Mouse (Mus musculus): ENCODE data around the gene Taar1. TPM values are rescaled to one million over a fixed set of nuclear protein-coding genes. Genes with fewer than 3 reads are reported as not detected.
A peak's percentile ranks its signal among the peaks of the same experiment; 100 is the strongest.

The Taar1 gene
- not detected in 2 replicates for polyA plus RNA-seq (2016; fragmentation: Nextera tagmentation; extraction: Ambion mirVana)

GRCm38 (mm10) chr10:23920056-23920455 is at the start of gene Taar1:
Taar1 (plus strand) TSS chr10:23920356.
- Histone ChIP-seq H3K9me3 (replicated peaks) (no peaks in the 10 kb centered on the region), H3K4me2 (no peak within 1 kb of the TSS), H3K27me3 (replicated peaks) (no peaks in the 10 kb centered on the region), H3K27ac (no peak within 1 kb of the TSS), H3K4me3 (no peak within 1 kb of the TSS), H3K36me3 (no peaks in the 10 kb centered on the region), H3K4me1 (no peaks in the 10 kb centered on the region), H3K9ac (no peak within 1 kb of the TSS)
- no peak for ATAC-seq
- WGBS (ENCODE audit: insufficient replicate concordance) = 66% methylated on average over 4 of the region's 4 CpGs

- 66% methylated on average over 6 of the region's 6 CpGs for WGBS (ENCODE audit: insufficient replicate concordance)
Measured at GRCm38 (mm10) chr10:23880695-23881094, 39.5 kb upstream of the Taar1 start.

GRCm38 (mm10) chr10:23884910-23885309 is 35.2 kb upstream of the Taar1 start:
- H3K27me3 ChIP-seq (replicated peaks) = no peaks in the 10 kb centered on the region
- H3K9me3 ChIP-seq (replicated peaks) = no peaks in the 10 kb centered on the region
- WGBS (ENCODE audit: insufficient replicate concordance) = 65% methylated on average over 1 of the region's 1 CpGs
- H3K4me1 ChIP-seq = no peaks in the 10 kb centered on the region
- no peak overlapping the region for H3K4me2 ChIP-seq
- H3K9ac ChIP-seq = no peak overlapping the region
- H3K27ac ChIP-seq = no peak overlapping the region
- no peak overlapping the region for H3K4me3 ChIP-seq
- ATAC-seq = no peak
- H3K36me3 ChIP-seq = no peaks in the 10 kb centered on the region

More at GRCm38 (mm10) chr10:23880695-23881094, 39.5 kb upstream of the Taar1 start:
- H3K4me1 ChIP-seq = no peaks in the 10 kb centered on the region
- H3K36me3 ChIP-seq = no peaks in the 10 kb centered on the region
- H3K9me3 ChIP-seq (replicated peaks) = peaks cover 6% of the 10 kb centered on the region; the same call in 1 of the 2 replicates
- no peaks in the 10 kb centered on the region for H3K27me3 ChIP-seq (replicated peaks)
- no peak overlapping the region for H3K4me3 ChIP-seq
- no peak overlapping the region for H3K9ac ChIP-seq
- no peak overlapping the region for H3K27ac ChIP-seq
- no peak for ATAC-seq
- no peak overlapping the region for H3K4me2 ChIP-seq

- no peaks in the 10 kb centered on the region for H3K36me3 ChIP-seq
- H3K4me1 ChIP-seq = no peaks in the 10 kb centered on the region
- H3K27ac ChIP-seq = no peak overlapping the region
- no peaks in the 10 kb centered on the region for H3K27me3 ChIP-seq (replicated peaks)
- no peak for ATAC-seq
- 52% methylated on average over 3 of the region's 3 CpGs for WGBS (ENCODE audit: insufficient replicate concordance)
- H3K9ac ChIP-seq = no peak overlapping the region
- no peaks in the 10 kb centered on the region for H3K9me3 ChIP-seq (replicated peaks)
- no peak overlapping the region for H3K4me3 ChIP-seq
- H3K4me2 ChIP-seq = no peak overlapping the region
Measured at GRCm38 (mm10) chr10:23886060-23886459, 34.1 kb upstream of the Taar1 start.

- H3K27me3 ChIP-seq (replicated peaks) = no peaks in the 10 kb centered on the region
- no peak overlapping the region for H3K27ac ChIP-seq
- no peaks in the 10 kb centered on the region for H3K4me1 ChIP-seq
- no peak overlapping the region for H3K4me2 ChIP-seq
- no peaks in the 10 kb centered on the region for H3K36me3 ChIP-seq
- no peaks in the 10 kb centered on the region for H3K9me3 ChIP-seq (replicated peaks)
- no peak overlapping the region for H3K4me3 ChIP-seq
- ATAC-seq = no peak
- no peak overlapping the region for H3K9ac ChIP-seq
- 76% methylated on average over 1 of the region's 1 CpGs for WGBS (ENCODE audit: insufficient replicate concordance)
Measured at GRCm38 (mm10) chr10:23892987-23893386, 27.2 kb upstream of the Taar1 start.

- ATAC-seq = no peak
- no peaks in the 10 kb centered on the region for H3K4me1 ChIP-seq
- peak within 1 kb of the TSS; percentile 53 for H3K4me2 ChIP-seq
- no peaks in the 10 kb centered on the region for H3K27me3 ChIP-seq (replicated peaks)
- no peaks in the 10 kb centered on the region for H3K36me3 ChIP-seq
- no peaks in the 10 kb centered on the region for H3K9me3 ChIP-seq (replicated peaks)
- no peak within 1 kb of the TSS for H3K9ac ChIP-seq
- H3K4me3 ChIP-seq = peak within 1 kb of the TSS; percentile 13; the same call in 1 of the 2 replicates
- H3K27ac ChIP-seq = no peak within 1 kb of the TSS
- WGBS (ENCODE audit: insufficient replicate concordance) = 22% methylated on average over 21 of the region's 21 CpGs
Measured at GRCm38 (mm10) chr10:23894601-23895349, 25.4 kb upstream of the Taar1 start, which contains the start of gene Vnn1. Vnn1 (plus strand) TSS chr10:23894688.

GRCm38 (mm10) chr10:23895376-23895775 is 24.8 kb upstream of the Taar1 start:
- no peaks in the 10 kb centered on the region for H3K4me1 ChIP-seq
- H3K9ac ChIP-seq = no peak overlapping the region
- WGBS (ENCODE audit: insufficient replicate concordance) = 60% methylated on average over 7 of the region's 7 CpGs
- H3K9me3 ChIP-seq (replicated peaks) = no peaks in the 10 kb centered on the region
- no peaks in the 10 kb centered on the region for H3K36me3 ChIP-seq
- no peak overlapping the region for H3K4me2 ChIP-seq
- H3K4me3 ChIP-seq = no peak overlapping the region
- ATAC-seq = no peak
- H3K27me3 ChIP-seq (replicated peaks) = no peaks in the 10 kb centered on the region
- H3K27ac ChIP-seq = no peak overlapping the region

GRCm38 (mm10) chr10:23901119-23901518 is 19.0 kb upstream of the Taar1 start:
- 73% methylated on average over 3 of the region's 3 CpGs for whole genome bisulfite sequencing (ENCODE audit: insufficient replicate concordance)
- H3K4me2 ChIP-seq = no peak overlapping the region
- H3K4me3 ChIP-seq = no peak overlapping the region
- no peak overlapping the region for H3K27ac ChIP-seq
- H3K9ac ChIP-seq = no peak overlapping the region
- no peak for ATAC-seq
- H3K4me1 ChIP-seq = no peaks in the 10 kb centered on the region
- H3K27me3 ChIP-seq (replicated peaks) = no peaks in the 10 kb centered on the region
- no peaks in the 10 kb centered on the region for H3K36me3 ChIP-seq
- H3K9me3 ChIP-seq (replicated peaks) = no peaks in the 10 kb centered on the region

GRCm38 (mm10) chr10:23905661-23906060 is 14.5 kb upstream of the Taar1 start:
- no peak overlapping the region for H3K4me3 ChIP-seq
- H3K4me2 ChIP-seq = no peak overlapping the region
- 70% methylated on average over 1 of the region's 1 CpGs for WGBS (ENCODE audit: insufficient replicate concordance)
- H3K4me1 ChIP-seq = no peaks in the 10 kb centered on the region
- no peak overlapping the region for H3K27ac ChIP-seq
- no peak overlapping the region for H3K9ac ChIP-seq
- H3K36me3 ChIP-seq = no peaks in the 10 kb centered on the region
- H3K9me3 ChIP-seq (replicated peaks) = no peaks in the 10 kb centered on the region
- ATAC-seq = no peak
- H3K27me3 ChIP-seq (replicated peaks) = no peaks in the 10 kb centered on the region

- 0 out of 2 replicates have a peak, but pooled peaks have one; percentile 47 for ATAC-seq
Measured at GRCm38 (mm10) chr10:23922468-23922867, 2.3 kb downstream of the Taar1 start.

GRCm38 (mm10) chr10:23923941-23924340 is 3.8 kb downstream of the Taar1 start:
- H3K4me2 ChIP-seq = no peak overlapping the region
- H3K9ac ChIP-seq = no peak overlapping the region
- ATAC-seq = no peak
- 42% methylated on average over 2 of the region's 2 CpGs for WGBS (ENCODE audit: insufficient replicate concordance)
- H3K27ac ChIP-seq = no peak overlapping the region
- no peak overlapping the region for H3K4me3 ChIP-seq
- no peaks in the 10 kb centered on the region for H3K9me3 ChIP-seq (replicated peaks)
- no peaks in the 10 kb centered on the region for H3K4me1 ChIP-seq
- H3K36me3 ChIP-seq = no peaks in the 10 kb centered on the region
- H3K27me3 ChIP-seq (replicated peaks) = no peaks in the 10 kb centered on the region

More at GRCm38 (mm10) chr10:23922468-23922867, 2.3 kb downstream of the Taar1 start:
- no peaks in the 10 kb centered on the region for H3K4me1 ChIP-seq
- H3K4me3 ChIP-seq = no peak overlapping the region
- H3K36me3 ChIP-seq = no peaks in the 10 kb centered on the region
- H3K27me3 ChIP-seq (replicated peaks) = no peaks in the 10 kb centered on the region
- 64% methylated on average over 3 of the region's 3 CpGs for WGBS (ENCODE audit: insufficient replicate concordance)
- H3K4me2 ChIP-seq = no peak overlapping the region
- no peak overlapping the region for H3K27ac ChIP-seq
- no peaks in the 10 kb centered on the region for H3K9me3 ChIP-seq (replicated peaks)
- no peak overlapping the region for H3K9ac ChIP-seq

- Histone ChIP-seq H3K4me2 (no peak overlapping the region), H3K4me3 (no peak overlapping the region), H3K27me3 (replicated peaks) (no peaks in the 10 kb centered on the region), H3K27ac (no peak overlapping the region), H3K4me1 (no peaks in the 10 kb centered on the region), H3K9me3 (replicated peaks) (no peaks in the 10 kb centered on the region), H3K9ac (no peak overlapping the region), H3K36me3 (no peaks in the 10 kb centered on the region)
- ATAC-seq = no peak
- 34% methylated on average over 4 of the region's 4 CpGs for WGBS (ENCODE audit: insufficient replicate concordance)
Measured at GRCm38 (mm10) chr10:23937613-23938012, 17.5 kb downstream of the Taar1 start.
